11 mouse cellular contexts compared by ENCODE assay signal in the genomic region with DNA sequence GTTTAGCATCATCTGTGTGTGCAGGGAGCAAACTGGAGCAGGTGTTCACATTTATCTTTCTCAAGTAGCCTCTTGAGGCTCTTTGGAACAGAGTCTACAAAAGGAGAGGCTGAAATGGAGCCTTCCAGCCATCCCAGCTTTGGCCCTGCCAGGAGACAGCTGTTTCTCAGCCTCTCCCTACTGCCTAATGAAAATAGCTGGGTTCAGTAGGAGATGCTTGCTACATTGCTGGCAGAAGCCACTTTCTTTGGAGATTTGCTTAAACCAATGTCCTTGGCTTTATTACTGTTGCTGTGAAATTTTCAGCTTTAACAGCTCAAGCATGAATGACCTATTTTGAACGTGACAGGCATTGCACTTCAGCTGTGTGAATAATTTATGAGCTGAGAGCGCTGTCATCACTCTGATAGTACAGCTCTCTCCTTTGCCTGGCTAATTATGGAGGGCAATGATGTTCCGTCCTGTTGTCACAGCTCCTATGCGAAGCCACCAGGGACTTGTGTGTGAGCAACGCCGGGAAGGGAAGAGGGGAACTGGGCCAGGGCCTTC. TPM values are rescaled to one million over a fixed set of nuclear protein-coding genes. Genes with fewer than 3 reads are reported as not detected.
A peak's percentile ranks its signal among the peaks of the same experiment; 100 is the strongest.
DNase-seq lines count a peak whose midpoint lies in the region; ATAC-seq and TF ChIP-seq lines count a peak whose summit lies in the region.
"Had no signal": no experiment of that assay in that cellular context is flagged by ENCODE, and none has a peak within 500 bp of the region (broad histone marks: within the 10 kb centered on the region; RNA-seq: fewer than 3 reads in every experiment).

No protein-coding gene starts in this region.

- peak; percentile 79 for ATAC-seq in hindbrain, postnatal 0 days

- peak overlapping the region; percentile 32 for H3K27ac ChIP-seq in hindbrain, postnatal 0 days
- H3K27ac ChIP-seq: embryonic facial prominence, embryonic 13.5 days; limb, embryonic 12.5 days; stomach, embryonic 15.5 days had no signal

- DNase-seq in urinary bladder, postnatal 14 days (ENCODE audit: low spot score) = peak; percentile 29
- DNase-seq in urinary bladder, postnatal 10 days (ENCODE audit: low spot score) = no peak
- peak; percentile 51 to 71 for DNase-seq in heart, adult 9 months (ENCODE audit: low spot score in 2 of 2)
- DNase-seq in hindbrain, postnatal 0 days (ENCODE audit: low spot score) = peak; percentile 70
- no peak for DNase-seq in adrenal gland, adult 18-20 months (ENCODE audit: low spot score in 2 of 2)
- DNase-seq in kidney, postnatal 4 days = no peak
- DNase-seq in kidney, postnatal 36 days = no peak
- no peak for DNase-seq in right cerebral cortex, adult 18-20 months

- H3K4me1 ChIP-seq in hindbrain, postnatal 0 days (ENCODE audit: insufficient read depth, low read length) = peaks cover 11% of the 10 kb centered on the region
- H3K4me1 ChIP-seq: limb, embryonic 12.5 days; stomach, embryonic 15.5 days had no signal

- H3K9me3 ChIP-seq in hindbrain, postnatal 0 days (ENCODE audit: low read length) = no peaks in the 10 kb centered on the region
- H3K9me3 ChIP-seq: embryonic facial prominence, embryonic 13.5 days; limb, embryonic 12.5 days; stomach, embryonic 15.5 days had no signal

- no peak overlapping the region; the same call in 1 of the 2 replicates for H3K9ac ChIP-seq in hindbrain, postnatal 0 days (replicated peaks; ENCODE audit: low read length)
- H3K9ac ChIP-seq: embryonic facial prominence, embryonic 13.5 days; limb, embryonic 12.5 days; stomach, embryonic 15.5 days had no signal

- no peaks in the 10 kb centered on the region for H3K27me3 ChIP-seq in hindbrain, postnatal 0 days (ENCODE audit: insufficient read depth, low read length)
- H3K27me3 ChIP-seq: embryonic facial prominence, embryonic 13.5 days; limb, embryonic 12.5 days; stomach, embryonic 15.5 days had no signal

- no peaks in the 10 kb centered on the region for H3K36me3 ChIP-seq in hindbrain, postnatal 0 days (ENCODE audit: insufficient read depth, low read length)
- H3K36me3 ChIP-seq: embryonic facial prominence, embryonic 13.5 days; limb, embryonic 12.5 days; stomach, embryonic 15.5 days had no signal

- H3K4me3 ChIP-seq in hindbrain, postnatal 0 days (ENCODE audit: low read length) = no peak overlapping the region
- H3K4me3 ChIP-seq: embryonic facial prominence, embryonic 13.5 days; limb, embryonic 12.5 days; stomach, embryonic 15.5 days had no signal

- no peak overlapping the region for H3K4me2 ChIP-seq in hindbrain, postnatal 0 days (ENCODE audit: low read depth, low read length)
- H3K4me2 ChIP-seq: embryonic facial prominence, embryonic 13.5 days; limb, embryonic 12.5 days; stomach, embryonic 15.5 days had no signal

- WGBS in hindbrain, postnatal 0 days = 18% methylated on average over 6 of the region's 6 CpGs

- TF ChIP-seq CTCF in hindbrain, postnatal 0 days (IDR thresholded peaks at IDR 0.05; ENCODE audit: low read depth) = no peak

RNA-seq across cellular contexts. Expression of a gene that starts 47.2 kb away (rescaled TPM):
- total RNA-seq in hindbrain, postnatal 0 days (2014; rRNA removed) = 32.9 and 34.8 TPM in 2 replicates
- polyA plus RNA-seq in hindbrain, postnatal 0 days (2015; fragmentation: Nextera tagmentation; extraction: Ambion mirVana) = 12.5 and 13.1 TPM in 2 replicates
- total RNA-seq in adrenal gland, adult 18-20 months (2021) = 1 to 10 TPM; 3.7 to 3.8 TPM

Comparison
In these comparisons a context has a peak if more than half of its experiments do, and no peak if none do; other contexts are left out.
1. DNase-seq: peak in urinary bladder, postnatal 14 days (single experiment), heart, adult 9 months (2 of 2) and hindbrain, postnatal 0 days (single experiment); none in urinary bladder, postnatal 10 days (single experiment), adrenal gland, adult 18-20 months (0 of 2), kidney, postnatal 4 days (0 of 2), kidney, postnatal 36 days (0 of 2) and right cerebral cortex, adult 18-20 months (single experiment).